Mouse (Mus musculus) retina, postnatal 1 day (tissue): ENCODE results near the gene Dhrs3.

Experiments used
- DNase-seq: peaks from one replicate; pipeline ENCODE4 v3.0.0-alpha.2; 2012

The Dhrs3 gene

DNA sequence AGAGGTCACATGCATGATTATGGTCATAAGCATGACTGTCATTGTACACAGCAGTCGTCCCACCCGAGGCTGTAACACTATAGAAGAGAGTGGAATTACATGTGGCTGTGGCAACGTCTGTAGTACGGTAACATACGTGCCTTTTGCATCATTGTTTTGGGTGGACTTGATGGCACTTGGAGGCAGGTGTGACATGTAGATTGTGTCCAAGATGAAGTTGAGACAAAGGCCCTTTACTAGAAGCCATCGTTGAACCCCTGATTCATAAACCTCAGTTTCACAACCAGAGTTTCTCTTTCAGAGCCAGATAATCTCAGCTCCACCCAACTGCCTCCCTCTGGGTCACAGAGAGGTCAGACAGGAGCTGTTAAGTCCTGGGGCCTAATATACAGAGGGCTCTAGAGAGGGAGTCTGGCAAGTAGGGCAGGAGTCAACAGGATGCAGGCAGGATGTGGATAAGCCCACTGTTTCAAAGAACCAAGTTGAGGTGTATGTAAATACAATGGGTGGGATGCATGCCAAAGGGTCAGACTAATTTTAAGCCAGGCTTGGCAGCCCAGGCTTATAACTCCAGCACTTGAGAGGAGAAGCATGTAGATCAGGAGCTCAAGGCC is 5.5 kb downstream of the Dhrs3 start:
- DNase-seq: no peak

DNA sequence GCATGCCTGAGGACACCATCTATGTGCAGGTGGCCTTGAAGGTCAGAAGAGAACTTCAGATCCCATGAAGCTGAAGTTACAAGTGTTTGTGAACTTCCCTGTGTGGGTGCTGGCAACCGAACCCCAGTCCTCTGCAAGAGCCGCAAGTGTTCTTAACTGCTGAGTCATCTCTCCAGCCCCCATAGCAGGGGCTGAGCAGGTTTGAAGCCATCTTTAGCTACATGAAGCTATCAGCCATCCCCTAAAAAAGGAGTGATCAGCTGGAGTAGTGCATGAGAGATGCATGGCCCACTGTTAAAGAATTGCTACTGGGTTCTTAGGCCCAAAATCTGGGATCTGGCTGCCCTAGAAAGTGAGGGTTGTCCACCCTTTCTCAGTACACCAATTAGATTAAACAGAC is 6.1 kb downstream of the Dhrs3 start:
- DNase-seq: no peak

DNA sequence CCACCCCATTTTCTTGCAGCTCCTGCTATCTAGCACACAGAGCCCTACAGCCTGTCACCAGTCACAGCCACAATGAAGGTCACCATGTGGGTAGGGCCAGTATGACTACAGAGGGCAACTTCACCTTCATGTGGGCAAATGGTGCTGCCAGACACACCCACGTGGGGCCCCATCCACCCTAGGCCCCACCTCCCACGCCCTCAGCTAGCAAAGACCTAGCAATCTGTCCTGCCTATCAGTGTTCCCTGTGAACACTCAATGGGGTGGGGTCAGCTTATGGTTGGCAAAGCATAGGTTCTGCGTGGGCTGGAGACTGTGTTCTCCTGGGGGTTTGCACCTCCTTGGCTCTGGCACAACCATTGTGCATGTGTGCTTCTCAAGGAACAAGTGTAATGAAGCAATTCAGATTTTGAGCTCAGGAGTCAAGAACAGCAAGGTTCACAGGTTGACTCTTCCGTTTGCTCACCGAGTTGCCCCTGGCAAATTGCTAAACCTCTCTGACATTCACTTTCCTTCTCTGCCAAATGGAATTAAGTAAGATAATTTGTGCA is 9.0 kb downstream of the Dhrs3 start:
- DNase-seq: no peak

DNA sequence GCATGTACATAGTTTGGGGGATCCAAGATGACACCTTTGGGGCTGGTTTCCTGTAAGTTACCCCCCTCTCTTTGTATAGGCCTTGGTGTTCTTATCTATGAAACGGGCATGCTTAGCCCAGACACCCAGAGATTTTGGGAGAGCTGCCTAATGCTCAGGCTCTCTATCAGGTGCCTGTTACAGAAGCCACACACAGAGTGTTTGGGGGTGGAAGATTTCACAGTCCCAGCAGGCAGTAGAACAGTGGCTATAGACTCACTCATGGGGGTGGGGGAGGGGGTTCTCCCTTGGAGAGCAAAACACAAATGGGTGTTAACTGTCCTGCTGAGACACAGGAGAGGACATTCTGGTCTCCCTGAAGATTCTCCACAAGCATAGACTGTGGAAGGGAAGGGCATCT is 10.5 kb downstream of the Dhrs3 start:
- no peak for DNase-seq

DNA sequence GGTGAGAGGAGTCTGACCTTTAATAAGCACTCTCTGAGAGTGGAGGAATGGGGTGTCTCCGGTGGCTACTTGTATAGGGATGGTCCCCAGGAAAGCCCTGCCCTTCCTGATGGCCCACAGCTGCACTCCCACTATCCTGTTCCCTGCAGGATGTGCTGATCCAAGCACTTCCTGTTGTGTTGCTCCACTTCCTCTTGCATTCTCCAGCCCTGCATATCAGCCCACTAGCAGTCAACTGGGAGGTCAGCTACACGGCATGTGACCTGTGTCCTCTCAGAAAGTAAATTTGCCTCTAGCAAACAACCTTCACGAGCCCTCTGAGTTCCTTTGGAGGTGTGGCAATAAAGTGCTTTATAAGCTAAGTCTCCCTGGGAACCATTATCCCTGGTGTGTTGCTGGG is 11.3 kb downstream of the Dhrs3 start:
- no peak for DNase-seq

DNA sequence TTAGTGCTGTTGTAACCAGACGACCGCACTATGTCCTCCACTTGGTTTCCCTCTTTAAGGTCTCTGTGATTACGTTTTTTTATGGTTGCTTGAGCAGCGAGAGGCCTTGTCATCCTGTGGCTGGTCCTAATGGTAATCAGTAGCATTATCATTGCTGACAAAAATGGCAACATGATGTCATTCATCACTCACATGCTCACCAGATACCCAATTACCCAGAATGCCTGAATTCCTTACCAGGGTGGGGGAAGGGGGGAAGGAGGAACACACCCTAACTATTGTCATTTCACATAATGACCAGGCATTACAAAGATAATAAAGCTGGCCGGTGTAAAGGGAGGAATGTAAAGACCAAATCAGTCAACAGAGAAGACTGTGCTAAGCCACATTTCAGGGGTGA is 12.5 kb downstream of the Dhrs3 start:
- no peak for DNase-seq

DNA sequence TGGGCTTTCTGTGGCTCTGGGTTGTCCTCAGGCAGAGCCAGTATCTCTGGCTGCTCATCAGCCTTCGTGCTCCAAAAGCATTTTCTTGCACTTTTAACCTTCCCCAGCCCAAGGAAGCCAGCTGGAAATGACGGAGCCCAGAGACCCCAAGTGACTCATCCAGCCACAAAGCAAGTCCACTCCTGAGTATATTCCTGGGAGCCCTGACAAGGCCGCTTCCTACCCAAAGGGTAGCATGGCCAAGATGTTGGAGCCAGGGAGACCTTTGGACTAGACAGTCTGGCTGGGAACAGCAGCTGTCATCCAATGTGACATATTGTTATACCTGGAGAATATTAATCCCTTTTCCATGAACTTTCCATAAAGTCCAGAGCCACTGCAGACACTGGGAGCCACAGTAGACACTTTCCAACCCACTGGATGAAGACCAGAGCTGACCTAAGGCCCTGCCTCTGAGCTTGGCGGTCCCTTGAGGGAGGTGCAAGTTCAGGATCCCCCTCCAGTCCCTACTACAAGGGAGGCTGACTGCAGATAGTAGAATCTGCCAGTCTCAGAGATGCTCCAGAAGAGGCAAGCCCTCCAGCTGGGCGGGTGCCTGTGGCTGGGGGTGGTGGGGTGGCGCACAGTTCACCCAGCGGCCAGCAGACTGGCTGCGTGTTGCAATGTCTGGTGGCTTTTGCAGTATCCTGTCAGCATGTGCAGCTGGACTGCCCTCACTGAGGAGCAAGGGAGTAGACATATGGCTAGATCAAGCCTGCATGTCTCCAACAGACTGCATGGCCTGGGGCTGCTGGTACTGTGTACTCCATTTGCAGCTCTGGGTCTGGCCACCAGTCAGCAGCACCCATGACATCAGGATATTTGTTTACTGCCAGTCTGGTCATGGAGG is 13.6 kb downstream of the Dhrs3 start:
- DNase-seq: peak; percentile 45

DNA sequence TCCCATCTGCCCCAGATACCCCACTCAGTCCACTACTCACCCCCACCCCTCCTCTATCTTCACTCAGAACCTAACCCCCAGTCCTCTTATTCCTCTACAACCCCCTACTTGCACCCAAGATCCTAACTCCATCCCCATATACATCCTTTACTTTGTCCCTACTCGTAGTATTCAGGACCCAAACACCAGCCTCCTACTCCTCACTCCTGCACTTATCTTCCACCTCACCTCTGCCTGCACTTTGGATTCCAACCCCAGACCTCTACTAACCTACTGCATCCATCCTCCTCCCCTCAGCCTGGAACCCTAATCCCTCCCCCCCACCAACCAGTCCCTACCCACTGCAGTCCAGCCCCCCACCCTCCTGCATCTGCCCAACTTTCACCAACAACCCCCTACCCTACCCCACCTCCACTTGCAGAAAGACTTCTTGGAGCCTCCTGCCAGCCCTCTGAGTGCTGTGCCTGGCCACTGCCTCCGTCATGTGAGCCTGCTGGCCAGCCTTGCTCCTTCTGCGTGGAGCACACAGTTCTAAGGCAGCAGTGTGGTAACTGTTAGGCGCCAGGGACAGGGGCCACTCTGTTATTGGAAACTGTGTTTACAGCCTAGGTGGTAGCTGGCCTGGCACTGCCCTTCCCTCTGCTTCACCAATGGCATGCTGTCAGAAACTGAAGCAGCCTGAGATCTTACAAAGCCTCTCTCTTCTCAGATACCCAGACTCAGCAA is 14.5 kb downstream of the Dhrs3 start:
- no peak for DNase-seq

DNA sequence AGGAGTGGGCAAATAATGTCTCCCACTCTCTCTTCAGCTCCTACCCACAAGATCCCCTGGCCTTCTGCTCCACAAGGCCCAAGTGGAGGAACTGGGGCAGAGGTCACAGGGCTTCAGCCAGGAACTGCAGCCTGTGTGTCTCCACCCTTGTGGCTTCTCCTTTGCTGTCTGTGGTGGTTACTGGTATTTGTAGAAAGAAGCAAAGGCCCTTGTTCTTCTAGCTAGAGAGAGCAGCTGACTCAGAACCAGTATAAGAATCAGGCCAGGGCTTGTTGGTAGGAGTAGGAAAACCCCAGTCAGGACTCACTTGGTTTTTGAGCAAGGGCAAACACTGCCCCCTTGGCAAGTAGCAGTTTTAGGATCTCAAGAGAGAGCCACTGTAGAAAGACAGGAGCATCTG is 16.2 kb downstream of the Dhrs3 start:
- no peak for DNase-seq

DNA sequence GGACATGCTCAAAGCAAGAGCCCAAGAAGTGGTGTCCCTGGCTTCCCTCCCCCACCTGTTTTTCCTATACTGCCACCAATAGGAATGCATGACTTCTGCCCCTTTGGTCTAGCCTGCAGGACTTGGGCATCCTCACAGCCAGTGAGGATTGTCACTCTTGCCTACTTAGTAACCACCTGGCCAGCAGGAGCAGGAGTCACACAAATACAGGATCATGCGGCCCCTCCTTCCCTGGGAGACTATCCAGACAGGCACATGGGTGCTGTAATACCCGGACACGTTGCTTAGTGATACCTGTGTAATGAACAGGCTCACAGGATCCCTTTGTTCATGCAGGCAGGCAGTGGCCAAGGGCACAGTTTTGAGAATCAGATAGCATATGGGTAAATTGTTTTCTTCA is 17.7 kb downstream of the Dhrs3 start:
- no peak for DNase-seq

DNA sequence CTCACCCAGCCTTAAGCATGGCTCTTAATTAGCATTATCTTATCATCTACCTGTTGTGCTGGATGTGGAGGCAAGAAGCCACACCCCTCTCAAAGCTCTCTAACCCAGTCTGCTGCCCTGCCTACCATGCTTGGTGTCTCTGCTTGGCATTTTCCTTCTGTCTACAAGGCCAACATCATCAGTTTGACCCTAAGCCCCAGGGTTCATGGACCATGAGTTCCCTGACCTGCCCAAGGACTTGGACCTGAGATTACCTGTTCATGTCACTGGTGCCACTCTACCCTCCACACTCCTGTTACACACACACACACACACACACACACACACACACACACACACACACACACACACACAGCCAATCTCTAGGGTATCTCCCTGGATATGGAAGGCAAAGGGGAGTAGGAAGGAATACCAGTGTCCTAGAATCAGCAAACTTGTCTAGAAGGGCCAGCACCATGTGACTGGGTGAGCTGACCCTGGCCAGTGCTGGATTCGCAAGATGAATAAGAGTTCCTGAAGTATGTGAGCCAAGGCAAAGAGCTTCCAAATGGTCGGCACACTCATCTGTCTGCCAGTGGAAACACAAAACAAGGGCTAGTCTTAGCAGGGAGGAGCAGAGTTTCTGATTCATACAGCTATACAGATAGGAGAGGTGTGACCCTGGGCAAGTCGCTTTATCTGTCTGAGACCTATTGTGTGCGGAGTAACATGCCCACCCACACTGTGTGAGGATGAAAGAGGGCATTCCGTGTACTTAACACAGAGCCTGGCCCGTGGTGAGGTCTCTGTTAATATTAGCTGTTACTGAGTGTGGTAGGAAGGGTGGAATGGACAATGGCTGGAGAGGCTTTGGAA is 20.9 kb downstream of the Dhrs3 start:
- DNase-seq: no peak

DNA sequence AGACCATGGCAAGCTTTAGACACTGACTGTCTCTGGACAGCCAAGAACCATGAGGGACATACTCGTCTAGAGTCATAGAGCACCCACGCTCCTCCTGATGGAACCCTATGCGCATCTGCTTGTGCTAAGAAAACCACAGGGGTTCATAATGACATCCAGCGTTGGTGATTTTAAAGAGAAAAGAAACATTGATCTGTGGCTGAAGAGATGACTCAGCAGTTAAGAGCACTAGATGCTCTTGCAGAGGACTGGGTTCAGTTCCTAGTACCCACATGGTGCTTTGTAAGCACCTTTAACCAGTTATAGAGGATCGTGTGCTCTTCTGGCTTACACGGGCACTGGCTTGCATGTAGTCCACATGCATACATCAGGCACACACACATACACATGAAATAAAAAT is 23.9 kb downstream of the Dhrs3 start:
- DNase-seq: no peak

DNA sequence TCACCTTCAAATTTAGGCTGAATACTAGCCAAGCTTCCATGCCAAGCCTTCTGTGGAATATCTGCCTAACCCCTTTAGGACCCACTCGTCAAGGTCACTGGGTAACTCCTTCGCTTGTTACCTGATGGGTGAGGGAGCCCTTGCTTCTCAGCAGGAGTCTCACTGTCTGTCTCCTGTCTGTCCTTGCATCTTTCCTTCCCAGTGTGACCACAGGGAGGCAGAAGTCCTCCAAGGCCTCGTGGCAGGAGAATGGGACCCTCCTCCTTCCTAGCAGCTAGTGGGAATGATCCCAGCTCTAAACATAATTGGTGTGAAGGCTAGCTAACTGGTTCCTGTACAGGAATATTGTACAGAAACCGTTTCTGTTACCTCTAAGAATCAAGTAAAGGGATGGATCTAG is 24.5 kb downstream of the Dhrs3 start:
- no peak for DNase-seq

DNA sequence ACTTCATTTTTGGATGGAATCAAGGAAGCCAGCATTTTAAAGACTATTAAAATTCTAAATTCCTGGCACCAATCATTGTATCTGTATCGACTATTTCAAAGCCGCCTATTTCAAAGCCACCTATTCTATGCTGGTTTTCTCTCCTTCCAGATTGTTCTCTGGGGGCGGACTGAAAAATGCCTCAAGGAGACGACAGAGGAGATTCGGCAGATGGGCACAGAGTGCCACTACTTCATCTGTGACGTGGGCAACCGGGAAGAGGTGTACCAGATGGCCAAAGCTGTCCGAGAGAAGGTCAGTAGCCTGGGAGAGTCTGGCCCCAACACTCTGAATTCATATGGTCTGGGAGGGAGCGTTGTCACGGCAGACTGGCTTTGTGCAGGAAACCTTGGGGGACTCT is 25.9 kb downstream of the Dhrs3 start:
- no peak for DNase-seq

DNA sequence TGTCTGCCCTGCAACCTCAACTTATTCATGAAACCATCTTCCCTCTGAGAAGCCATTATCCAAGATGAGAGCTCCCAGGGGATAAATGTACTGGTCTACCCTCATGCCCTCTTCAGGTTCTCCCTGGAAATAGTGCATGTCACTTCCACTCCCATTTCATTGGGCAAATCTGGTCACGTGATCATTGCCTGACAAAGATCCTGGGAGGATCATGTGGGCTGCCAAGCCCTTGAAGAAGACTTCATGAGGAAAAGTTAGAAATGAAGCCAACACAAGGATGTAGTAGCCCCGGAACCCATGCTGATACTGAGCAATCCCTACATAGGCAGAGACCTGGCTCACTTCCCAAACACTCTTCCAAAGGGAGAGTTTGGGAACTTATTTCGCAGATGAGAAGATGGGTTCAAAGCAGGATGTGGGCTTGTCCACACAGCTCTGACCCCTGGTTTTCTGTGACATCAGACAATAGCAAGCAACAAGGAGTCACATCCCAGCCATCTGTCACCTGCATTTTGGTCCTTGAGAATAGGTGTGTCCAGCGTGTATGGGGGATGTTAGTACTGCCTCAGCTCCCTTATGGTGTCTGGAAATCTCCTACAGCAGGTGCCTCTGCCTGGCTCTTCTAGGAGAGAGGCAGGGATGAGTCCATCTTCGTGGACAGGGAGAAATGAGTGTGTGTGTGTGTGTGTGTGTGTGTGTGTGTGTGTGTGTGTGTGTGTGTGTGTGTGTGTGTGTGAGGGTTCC is 36.2 kb downstream of the Dhrs3 start:
- no peak for DNase-seq

DNA sequence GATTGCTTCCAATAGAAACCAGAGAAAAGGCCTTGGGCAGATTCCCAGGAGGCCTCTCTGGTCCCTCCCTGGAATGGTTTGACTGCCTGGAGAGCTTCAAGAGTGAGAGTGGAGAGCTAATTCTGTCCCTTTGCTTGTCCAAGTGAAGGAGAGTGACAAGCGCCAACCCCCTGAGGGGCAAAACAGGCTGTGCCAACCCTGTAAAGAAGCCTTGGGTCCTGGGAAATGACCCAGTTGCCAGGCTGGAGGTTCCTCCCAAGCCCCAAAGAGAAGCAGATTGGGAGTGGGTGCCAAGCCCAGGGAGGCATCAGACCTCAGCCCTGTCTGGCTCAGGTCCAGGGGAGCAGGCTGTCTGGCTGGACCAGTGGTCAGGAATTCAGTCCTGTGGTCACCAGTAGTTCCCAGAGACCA is 37.2 kb downstream of the Dhrs3 start:
- peak; percentile 22 for DNase-seq

DNA sequence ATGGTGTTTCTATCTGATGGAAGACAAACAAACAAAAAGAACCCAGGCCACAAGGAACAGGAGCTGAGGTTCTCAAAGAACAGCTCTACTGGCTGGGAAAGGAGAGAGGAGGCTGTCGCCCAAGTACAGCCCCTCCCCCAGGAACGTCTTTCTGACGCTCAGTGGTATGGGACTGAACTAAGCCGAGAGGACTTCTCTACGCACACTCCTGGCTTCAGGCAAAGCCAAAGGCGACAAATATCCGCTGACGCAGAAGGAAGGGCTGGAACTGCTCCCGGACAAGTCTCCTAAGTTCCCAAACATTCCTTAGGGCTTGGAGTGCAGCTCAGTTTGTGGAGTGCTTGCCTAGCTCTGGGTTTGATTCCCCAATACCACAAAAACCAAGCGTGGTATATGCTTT is 37.7 kb downstream of the Dhrs3 start:
- DNase-seq: peak; percentile 23

DNA sequence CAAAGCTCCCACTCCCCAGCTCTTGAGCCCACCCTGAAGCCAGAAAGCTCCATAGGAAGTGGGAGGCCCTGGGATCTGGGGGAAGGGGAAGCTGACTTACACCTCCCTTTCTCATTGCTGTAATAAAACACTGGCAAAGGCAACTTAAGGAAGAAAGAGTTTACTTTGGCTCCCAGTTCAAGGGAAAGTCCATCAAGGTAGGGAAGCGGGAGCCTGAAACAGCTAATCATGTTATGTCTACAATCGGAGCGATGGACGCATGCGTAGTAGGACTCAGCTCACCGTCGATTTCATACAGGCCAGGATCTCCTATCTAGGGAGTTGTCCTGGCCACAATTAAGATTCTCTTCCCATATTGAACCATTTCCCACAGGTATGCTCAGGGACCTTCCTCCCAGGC is 38.5 kb downstream of the Dhrs3 start:
- no peak for DNase-seq

DNA sequence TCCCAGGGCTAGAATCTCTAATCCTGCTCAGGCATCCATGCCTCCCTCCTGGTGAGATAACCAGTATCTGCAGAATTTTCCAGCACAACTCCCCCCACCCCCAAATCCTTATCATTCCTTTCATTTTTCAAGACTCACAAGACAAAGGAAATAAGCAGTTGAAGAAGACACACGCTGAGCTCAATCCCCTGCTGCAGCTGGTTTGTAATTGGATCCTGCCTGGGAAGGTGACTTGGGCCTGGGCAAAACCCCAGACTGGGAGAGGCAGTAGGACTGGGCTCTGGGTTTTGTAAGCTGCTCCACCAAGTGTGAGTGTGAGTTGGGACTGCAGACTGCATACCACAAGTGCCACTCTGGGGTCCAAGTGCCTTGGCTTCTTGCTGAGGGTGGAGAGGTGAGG is 41.9 kb downstream of the Dhrs3 start:
- no peak for DNase-seq

DNA sequence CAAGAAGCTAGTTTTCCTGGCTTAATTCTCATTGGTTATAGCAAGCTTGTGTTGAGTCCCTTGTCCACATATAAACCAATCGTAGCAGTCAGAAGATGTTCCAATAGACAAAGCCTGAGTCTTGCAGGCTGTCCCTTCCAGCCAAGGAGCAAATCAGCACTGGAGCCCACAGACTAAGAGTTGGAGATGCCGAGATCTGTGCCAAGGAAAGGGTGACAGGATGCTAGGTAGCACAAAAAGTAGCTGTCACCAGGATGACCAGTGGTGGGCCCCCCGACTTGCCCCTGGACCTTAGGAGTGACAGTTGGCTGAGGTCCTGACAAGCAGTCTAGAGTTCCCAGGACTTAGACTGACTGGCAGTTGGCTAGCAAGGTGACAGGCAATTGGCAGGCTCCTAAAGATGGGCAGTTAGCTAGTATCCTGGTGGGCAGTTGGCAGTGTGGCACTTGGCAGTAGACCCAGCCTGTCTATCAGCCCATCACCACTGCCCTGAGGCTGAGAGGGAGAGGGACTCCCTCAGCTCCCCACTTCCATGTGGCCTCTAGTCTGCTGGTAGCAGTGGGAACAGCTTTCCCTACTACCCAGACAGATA is 44.0 kb downstream of the Dhrs3 start:
- no peak for DNase-seq

DNA sequence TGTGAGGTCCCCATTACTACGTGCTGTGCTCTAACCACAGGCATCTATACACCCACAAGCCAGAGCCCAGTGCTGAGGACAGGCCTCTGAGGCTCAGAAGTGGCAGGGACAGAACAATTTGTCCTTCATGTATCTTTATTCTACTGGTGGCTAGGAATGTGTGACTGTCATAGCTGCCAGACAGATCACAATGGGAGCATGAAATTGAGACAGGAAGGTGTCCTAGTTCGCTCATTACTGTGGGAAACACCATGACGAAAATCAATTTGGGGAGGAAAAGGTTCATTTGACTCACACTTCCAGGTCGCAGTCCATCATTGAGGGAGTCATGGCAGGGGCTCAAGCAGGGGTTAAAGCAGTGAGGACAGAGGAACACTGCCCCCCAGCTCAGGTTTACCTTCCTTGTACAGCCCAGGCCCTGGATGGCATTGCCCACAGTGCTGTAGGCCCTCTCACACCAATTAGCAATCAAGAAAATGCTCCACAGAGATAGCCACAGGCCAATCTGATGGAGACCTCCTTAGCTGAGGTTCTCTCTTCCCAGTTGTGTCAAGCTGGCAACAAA is 47.3 kb downstream of the Dhrs3 start:
- DNase-seq: no peak
